Comparison of ENCODE assay signal across 24 mouse cellular contexts in genomic region chr4:143413621-143414020, GRCm38 (mm10). TPM values are rescaled to one million over a fixed set of nuclear protein-coding genes. Genes with fewer than 3 reads are reported as not detected.
DNase-seq lines count a peak whose midpoint lies in the region; ATAC-seq and TF ChIP-seq lines count a peak whose summit lies in the region.
"Had no signal": no experiment of that assay in that cellular context is flagged by ENCODE, and none has a peak within 500 bp of the region (broad histone marks: within the 10 kb centered on the region; RNA-seq: fewer than 3 reads in every experiment).

No protein-coding gene starts in this region.

- H3K9ac ChIP-seq in forebrain, embryonic 14.5 days (ENCODE audit: low read length), result no peak overlapping the region
- H3K9ac ChIP-seq in hindbrain, postnatal 0 days (replicated peaks; ENCODE audit: low read length), result no peak overlapping the region
- no peak overlapping the region for H3K9ac ChIP-seq in hindbrain, embryonic 13.5 days
- H3K9ac ChIP-seq: limb, embryonic 15.5 days; lung, embryonic 14.5 days had no signal

- H3K27me3 ChIP-seq in forebrain, embryonic 10.5 days (ENCODE audit: poor library complexity, severe bottlenecking), result no peaks in the 10 kb centered on the region
- H3K27me3 ChIP-seq in forebrain, embryonic 14.5 days (replicated peaks; ENCODE audit: control insufficient read depth, insufficient read depth, low read length), result no peaks in the 10 kb centered on the region
- H3K27me3 ChIP-seq in hindbrain, postnatal 0 days (ENCODE audit: insufficient read depth, low read length), result no peaks in the 10 kb centered on the region
- H3K27me3 ChIP-seq in hindbrain, embryonic 13.5 days, result peaks cover 8% of the 10 kb centered on the region; the same call in 1 of the 2 replicates
- no peaks in the 10 kb centered on the region for H3K27me3 ChIP-seq in C2C12 (ENCODE audit: control insufficient read depth, insufficient read depth, insufficient read length)
- H3K27me3 ChIP-seq: embryonic facial prominence, embryonic 13.5 days; limb, embryonic 15.5 days had no signal

- H3K4me1 ChIP-seq in forebrain, embryonic 10.5 days, result peaks cover 7% of the 10 kb centered on the region
- H3K4me1 ChIP-seq in forebrain, embryonic 14.5 days (ENCODE audit: control insufficient read depth, insufficient read depth, low read length), result no peaks in the 10 kb centered on the region
- H3K4me1 ChIP-seq in hindbrain, postnatal 0 days (ENCODE audit: insufficient read depth, low read length), result no peaks in the 10 kb centered on the region
- H3K4me1 ChIP-seq in hindbrain, embryonic 13.5 days (replicated peaks), result peaks cover 12% of the 10 kb centered on the region

- ATAC-seq in forebrain, embryonic 14.5 days, result no peak
- ATAC-seq in hindbrain, postnatal 0 days, result no peak
- ATAC-seq in hindbrain, embryonic 13.5 days (ENCODE audit: low FRiP score), result no peak

- peak overlapping the region; percentile 66 for H3K4me3 ChIP-seq in forebrain, embryonic 10.5 days
- no peak overlapping the region for H3K4me3 ChIP-seq in forebrain, embryonic 14.5 days (ENCODE audit: low read depth, low read length)
- no peak overlapping the region for H3K4me3 ChIP-seq in hindbrain, postnatal 0 days (ENCODE audit: low read length)
- no peak overlapping the region for H3K4me3 ChIP-seq in hindbrain, embryonic 13.5 days
- H3K4me3 ChIP-seq in C2C12 (ENCODE audit: insufficient read depth, poor library complexity, severe bottlenecking) (peak overlapping the region; percentile 71), macrophage (ENCODE audit: inconsistent target) (peak overlapping the region; percentile 92)

- no peak for DNase-seq in forebrain, embryonic 10.5 days (ENCODE audit: extremely low spot score, low spot score)
- no peak for DNase-seq in forebrain, embryonic 14.5 days (ENCODE audit: low spot score)
- no peak for DNase-seq in hindbrain, postnatal 0 days (ENCODE audit: low spot score)
- no peak for DNase-seq in testis, postnatal 14 days (ENCODE audit: low spot score)
- no peak for DNase-seq in kidney, adult 18-20 months
- DNase-seq: adrenal gland, postnatal 36 days; cerebellum, adult 2 months; gastrocnemius, postnatal 36 days; heart, postnatal 36 days; kidney, adult 9 months; kidney, postnatal 4 days; lung, embryonic 14.5 days; right cerebral cortex, adult 18-20 months; thymus, postnatal 4 days had no signal

- peaks cover 13% of the 10 kb centered on the region for H3K79me3 ChIP-seq in C2C12 (ENCODE audit: low read depth)

- H3K27ac ChIP-seq in forebrain, embryonic 10.5 days, result no peak overlapping the region
- H3K27ac ChIP-seq in forebrain, embryonic 14.5 days (ENCODE audit: low read depth, low read length), result no peak overlapping the region
- H3K27ac ChIP-seq in hindbrain, postnatal 0 days, result no peak overlapping the region
- no peak overlapping the region for H3K27ac ChIP-seq in hindbrain, embryonic 13.5 days
- no peak overlapping the region for H3K27ac ChIP-seq in macrophage

- H3ac ChIP-seq in C2C12 (ENCODE audit: control insufficient read depth, insufficient read length, low read depth), result no peak overlapping the region

- H3K9me3 ChIP-seq in forebrain, embryonic 10.5 days, result peaks cover 7% of the 10 kb centered on the region; the same call in 1 of the 2 replicates
- H3K9me3 ChIP-seq in forebrain, embryonic 14.5 days (replicated peaks; ENCODE audit: control insufficient read depth, low read length), result 0 out of 2 replicates have a peak, but pooled peaks cover 5% of the 10 kb centered on the region
- H3K9me3 ChIP-seq in hindbrain, postnatal 0 days (ENCODE audit: low read length), result no peaks in the 10 kb centered on the region
- no peaks in the 10 kb centered on the region for H3K9me3 ChIP-seq in hindbrain, embryonic 13.5 days
- H3K9me3 ChIP-seq: limb, embryonic 15.5 days had no signal

- no peak for TF ChIP-seq CTCF in hindbrain, postnatal 0 days (IDR thresholded peaks at IDR 0.05; ENCODE audit: low read depth)
- no peak for TF ChIP-seq CTCF in C2C12 (IDR thresholded peaks at IDR 0.05; ENCODE audit: control insufficient read depth, insufficient read depth, insufficient read length)

- H3K79me2 ChIP-seq in C2C12 (ENCODE audit: control insufficient read depth, insufficient read depth) (peaks cover 24% of the 10 kb centered on the region), macrophage (ENCODE audit: inconsistent target) (peaks cover 32% of the 10 kb centered on the region)

- H3K36me3 ChIP-seq in forebrain, embryonic 10.5 days (replicated peaks), result peaks cover 47% of the 10 kb centered on the region
- H3K36me3 ChIP-seq in forebrain, embryonic 14.5 days (ENCODE audit: control insufficient read depth, insufficient read depth, low read length), result peaks cover 44% of the 10 kb centered on the region
- H3K36me3 ChIP-seq in hindbrain, postnatal 0 days (ENCODE audit: insufficient read depth, low read length), result peaks cover 23% of the 10 kb centered on the region
- peaks cover 45% of the 10 kb centered on the region for H3K36me3 ChIP-seq in hindbrain, embryonic 13.5 days
- H3K36me3 ChIP-seq in C2C12 (ENCODE audit: control insufficient read depth, insufficient read depth) (peaks cover 35% of the 10 kb centered on the region), macrophage (ENCODE audit: inconsistent target) (peaks cover 37% of the 10 kb centered on the region)

- 88% methylated on average over 1 of the region's 1 CpGs for WGBS in forebrain, embryonic 10.5 days
- 92% methylated on average over 1 of the region's 1 CpGs for WGBS in forebrain, embryonic 14.5 days
- WGBS in hindbrain, postnatal 0 days, result 93% methylated on average over 1 of the region's 1 CpGs
- 92% methylated on average over 1 of the region's 1 CpGs for WGBS in hindbrain, embryonic 13.5 days
- 100% methylated on average over 1 of the region's 1 CpGs for WGBS in macrophage (ENCODE audit: missing documents)

- H3K4me2 ChIP-seq in forebrain, embryonic 14.5 days (ENCODE audit: low read length), result no peak overlapping the region
- peak overlapping the region; percentile 65; the same call in 1 of the 2 replicates for H3K4me2 ChIP-seq in hindbrain, postnatal 0 days (ENCODE audit: low read depth, low read length)
- no peak overlapping the region; the same call in 1 of the 2 replicates for H3K4me2 ChIP-seq in hindbrain, embryonic 13.5 days

TF ChIP-seq in C2C12, 6 proteins besides CTCF, POLR2A, EP300 and RAD21:
- TF ChIP-seq MYOD1 (IDR thresholded peaks at IDR 0.05; ENCODE audit: control insufficient read depth, insufficient read length, low read depth), result no peak
- TF ChIP-seq FOSL1 (IDR thresholded peaks at IDR 0.05; ENCODE audit: insufficient read depth, low read length, poor library complexity, severe bottlenecking), result no peak
- TF ChIP-seq CEBPB (IDR thresholded peaks at IDR 0.05; ENCODE audit: low read depth), result no peak
- no peak for TF ChIP-seq USF1 (IDR thresholded peaks at IDR 0.05; ENCODE audit: low read depth)
- TF ChIP-seq MYOG (IDR thresholded peaks at IDR 0.05; ENCODE audit: control insufficient read depth, extremely low read depth, insufficient read length), result no peak
- TF ChIP-seq MAX (IDR thresholded peaks at IDR 0.05), result no peak

RNA-seq across cellular contexts. Expression of gene Pramef8, which starts 1.4 kb away (rescaled TPM):
- 16.4 and 17.2 TPM in 2 replicates for polyA plus RNA-seq in forebrain, embryonic 10.5 days (2016; fragmentation: Nextera tagmentation; extraction: Ambion mirVana)
- 15.6 and 16.3 TPM in 2 replicates for polyA plus RNA-seq in forebrain, embryonic 14.5 days (2014; fragmentation: Nextera tagmentation; extraction: Ambion mirVana)
- 26.1 and 48.5 TPM in 2 replicates for total RNA-seq in hindbrain, postnatal 0 days (2014; rRNA removed)
- 16.0 and 18.3 TPM in 2 replicates for polyA plus RNA-seq in hindbrain, postnatal 0 days (2015; fragmentation: Nextera tagmentation; extraction: Ambion mirVana)
- polyA plus RNA-seq in hindbrain, embryonic 13.5 days (2015; fragmentation: Nextera tagmentation; extraction: Ambion mirVana), result 23.5 and 26.6 TPM in 2 replicates
- polyA plus RNA-seq in C2C12 (2012; fragmentation: generic; extraction: Trizol), result 9.0 TPM
- 10 to 100 TPM in 25 of 26 experiments, 1 to 10 TPM in 1; 4.9 to 35.8 (median 21.1) TPM for total RNA-seq in macrophage (2018; cell fraction: chromatin; rRNA removed)
- 10 to 100 TPM; 11.4 to 25.2 (median 18.4) TPM for total RNA-seq in macrophage (2018; cell fraction: cytosol; rRNA removed)
- 10 to 100 TPM; 10.3 to 43.1 (median 22.1) TPM for total RNA-seq in macrophage (2018; cell fraction: nucleus; rRNA removed)
- 9.1 to 17.7 TPM (median 13.0 TPM) in 3 replicates for polyA plus RNA-seq in macrophage (2018)

RNA-seq across cellular contexts. Expression of gene Pramel1, which starts 19.4 kb away (rescaled TPM):
- polyA plus RNA-seq in forebrain, embryonic 10.5 days (2016; fragmentation: Nextera tagmentation; extraction: Ambion mirVana), result not detected in 2 replicates
- not detected in 2 replicates for polyA plus RNA-seq in forebrain, embryonic 14.5 days (2014; fragmentation: Nextera tagmentation; extraction: Ambion mirVana)
- total RNA-seq in hindbrain, postnatal 0 days (2014; rRNA removed), result not detected in 2 replicates
- not detected in 2 replicates for polyA plus RNA-seq in hindbrain, postnatal 0 days (2015; fragmentation: Nextera tagmentation; extraction: Ambion mirVana)
- polyA plus RNA-seq in hindbrain, embryonic 13.5 days (2015; fragmentation: Nextera tagmentation; extraction: Ambion mirVana), result not detected in 2 replicates
- polyA plus RNA-seq in C2C12 (2012; fragmentation: generic; extraction: Trizol) (not detected), macrophage (2018) (not detected in 3 replicates)
- total RNA-seq in macrophage (2018; cell fraction: chromatin; rRNA removed), result not detected
- total RNA-seq in macrophage (2018; cell fraction: cytosol; rRNA removed), result not detected
- not detected for total RNA-seq in macrophage (2018; cell fraction: nucleus; rRNA removed)
- total RNA-seq: adrenal gland, postnatal 36 days; gastrocnemius, postnatal 36 days; heart, postnatal 36 days; layer of hippocampus, postnatal 25 days had no signal
- polyA plus RNA-seq: embryonic facial prominence, embryonic 13.5 days; heart, embryonic 11.5 days; limb, embryonic 15.5 days; lung, embryonic 14.5 days; small intestine, adult 2 months had no signal

RNA-seq across cellular contexts. Expression of gene Oog4, which starts 36.5 kb away (rescaled TPM):
- polyA plus RNA-seq in forebrain, embryonic 10.5 days (2016; fragmentation: Nextera tagmentation; extraction: Ambion mirVana), result not detected in 2 replicates
- not detected in 2 replicates for polyA plus RNA-seq in forebrain, embryonic 14.5 days (2014; fragmentation: Nextera tagmentation; extraction: Ambion mirVana)
- not detected in 2 replicates for total RNA-seq in hindbrain, postnatal 0 days (2014; rRNA removed)
- not detected in 2 replicates for polyA plus RNA-seq in hindbrain, postnatal 0 days (2015; fragmentation: Nextera tagmentation; extraction: Ambion mirVana)
- polyA plus RNA-seq in hindbrain, embryonic 13.5 days (2015; fragmentation: Nextera tagmentation; extraction: Ambion mirVana), result not detected in 2 replicates
- polyA plus RNA-seq in C2C12 (2012; fragmentation: generic; extraction: Trizol) (not detected), macrophage (2018) (not detected in 3 replicates)
- total RNA-seq in macrophage (2018; cell fraction: chromatin; rRNA removed), result not detected
- not detected for total RNA-seq in macrophage (2018; cell fraction: cytosol; rRNA removed)
- not detected for total RNA-seq in macrophage (2018; cell fraction: nucleus; rRNA removed)
- total RNA-seq: adrenal gland, postnatal 36 days; gastrocnemius, postnatal 36 days; heart, postnatal 36 days; layer of hippocampus, postnatal 25 days; left cerebral cortex, postnatal 14 days had no signal
- polyA plus RNA-seq: cerebellum, adult 2 months; cortical plate, adult 2 months; embryonic facial prominence, embryonic 13.5 days; heart, embryonic 11.5 days; limb, embryonic 15.5 days; lung, embryonic 14.5 days; small intestine, adult 2 months had no signal

Comparison
In these comparisons a context has a peak if more than half of its experiments do, and no peak if none do; other contexts are left out.
1. H3K4me3 ChIP-seq: peak in forebrain, embryonic 10.5 days (single experiment), C2C12 (single experiment) and macrophage (single experiment); none in forebrain, embryonic 14.5 days (single experiment), hindbrain, postnatal 0 days (single experiment) and hindbrain, embryonic 13.5 days (single experiment).